Mouse (Mus musculus): ENCODE data around the gene Emilin3.

DNA sequence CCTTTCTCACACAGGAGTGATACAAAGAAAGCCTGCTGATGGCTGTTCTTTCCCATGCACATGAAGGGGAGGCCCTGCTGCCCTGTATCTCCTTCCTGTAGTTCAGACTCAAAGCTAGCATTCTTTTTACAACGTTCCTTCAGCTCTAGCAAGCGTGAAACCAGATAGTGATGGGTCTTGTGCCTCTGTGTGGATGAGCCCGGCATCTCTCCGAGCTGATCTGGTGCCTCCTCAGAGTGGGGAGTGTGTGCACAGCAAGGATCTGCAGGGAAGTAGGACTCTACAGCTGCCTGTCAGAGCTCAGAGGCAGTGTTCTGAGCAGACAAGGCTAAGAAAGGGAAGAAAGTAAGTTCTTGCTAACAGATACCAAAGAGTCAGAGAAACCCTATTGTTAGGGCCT is 39.5 kb upstream of the Emilin3 start:
- TF ChIP-seq FLI1 (IDR thresholded peaks at IDR 0.05; ENCODE audit: low read length) (no peak), GATA1 (IDR thresholded peaks at IDR 0.05; ENCODE audit: borderline replicate concordance, low read length) (no peak)
